Mouse (Mus musculus): Measurements from ENCODE around the gene Cma1. TPM values are rescaled to one million over a fixed set of nuclear protein-coding genes. Genes with fewer than 3 reads are reported as not detected.
"Not testable (repeated sequence)": the region's sequence is repeated elsewhere in the genome, so short reads cannot be mapped to it uniquely, and the experiment has no call there.

Gene Cma1
- total RNA-seq (2021), result 1 to 10 TPM in 1 of 2 experiments, under 1 TPM in 1; 0.48 to 1.2 TPM
- long read RNA-seq, experiment 1, result 0 reads
- long read RNA-seq, experiment 2, partial matches to known transcripts, result 0 of 2 reads
- long read RNA-seq, experiment 2, other reads (novel, unspliced or antisense), result 0 of 2 reads

DNA sequence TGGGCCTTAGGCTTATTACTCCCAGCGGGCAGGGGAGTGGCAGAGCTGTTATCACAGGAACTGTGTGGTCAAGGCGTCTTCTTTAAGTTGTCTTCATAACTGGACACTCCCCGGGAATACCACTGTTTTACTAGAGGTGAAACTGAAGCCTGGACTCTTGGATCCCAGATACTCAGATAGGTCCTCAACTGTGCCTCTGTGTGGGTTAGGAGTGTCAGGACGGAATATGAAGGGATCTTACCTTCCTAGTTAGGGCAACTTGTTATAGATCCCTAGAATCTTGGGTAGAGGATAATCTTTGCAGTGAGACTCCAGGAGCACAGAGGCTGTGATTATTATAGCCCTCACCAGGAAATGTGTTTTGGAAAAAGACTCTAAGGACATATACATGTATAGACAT lies at the start of gene Cma1:
Gene Cma1, minus strand, starts transcription at position 101 of the 400 bp plus-strand sequence.
- DNase-seq (ENCODE audit: low spot score in 2 of 2), result no peak

DNA sequence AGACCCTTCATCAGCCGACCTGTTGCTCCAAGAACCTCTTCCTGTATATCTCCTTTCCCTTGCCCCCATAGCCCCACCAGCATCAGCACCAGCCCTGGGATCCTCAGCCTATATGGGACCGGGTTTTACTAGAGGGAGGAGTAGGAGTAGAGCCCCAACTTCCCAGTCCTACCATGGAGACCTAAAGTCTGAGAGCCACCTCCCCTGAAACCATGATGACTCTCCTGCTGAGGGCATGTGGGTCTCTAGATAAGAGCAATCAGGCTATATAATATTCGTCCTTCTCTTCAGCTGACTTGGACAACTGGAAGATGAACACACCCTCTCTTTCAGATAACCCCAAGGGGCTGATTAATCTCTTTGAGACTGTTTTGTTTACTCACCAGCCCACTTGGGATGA lies 43.0 kb upstream of the Cma1 start:
- DNase-seq (ENCODE audit: low spot score in 2 of 2), result not testable (repeated sequence)

DNA sequence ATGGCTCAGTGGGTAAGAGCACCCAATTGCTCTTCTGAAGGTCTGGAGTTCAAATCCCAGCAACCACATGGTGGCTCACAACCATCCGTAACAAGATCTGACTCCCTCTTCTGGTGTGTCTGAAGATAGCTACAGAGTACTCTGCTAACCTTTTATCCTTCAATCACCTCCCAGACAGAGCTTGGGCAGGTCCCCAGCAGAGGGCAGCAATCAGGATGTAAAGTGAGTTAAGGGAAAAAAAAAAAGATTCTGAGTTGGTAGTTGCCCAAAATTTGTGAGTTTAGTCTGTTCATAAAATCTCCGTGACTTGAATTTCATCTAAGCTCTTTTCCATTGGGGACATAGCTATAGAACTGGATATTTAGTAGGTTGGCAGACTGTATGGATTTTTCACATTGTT lies 19.4 kb upstream of the Cma1 start:
- not testable (repeated sequence) for DNase-seq (ENCODE audit: low spot score in 2 of 2)

DNA sequence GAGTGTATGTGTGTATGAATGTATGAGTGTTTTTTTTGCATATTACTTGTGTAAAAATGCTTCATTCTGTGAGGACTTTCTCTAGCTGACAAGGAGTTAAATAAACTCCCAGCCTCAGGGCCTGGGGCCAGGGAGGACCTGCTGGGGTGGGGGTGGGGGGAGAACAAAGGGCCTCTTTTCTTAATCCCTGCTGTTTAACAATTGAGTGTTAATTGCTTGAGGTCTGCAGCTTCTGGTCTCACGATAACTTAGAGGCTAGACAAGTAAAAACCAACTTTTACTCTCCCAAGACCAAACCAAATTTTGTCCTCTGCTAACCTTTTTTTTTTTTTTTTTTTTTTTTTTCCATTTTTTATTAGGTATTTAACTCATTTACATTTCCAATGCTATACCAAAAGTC lies 18.8 kb upstream of the Cma1 start:
- DNase-seq (ENCODE audit: low spot score in 2 of 2), result no peak

DNA sequence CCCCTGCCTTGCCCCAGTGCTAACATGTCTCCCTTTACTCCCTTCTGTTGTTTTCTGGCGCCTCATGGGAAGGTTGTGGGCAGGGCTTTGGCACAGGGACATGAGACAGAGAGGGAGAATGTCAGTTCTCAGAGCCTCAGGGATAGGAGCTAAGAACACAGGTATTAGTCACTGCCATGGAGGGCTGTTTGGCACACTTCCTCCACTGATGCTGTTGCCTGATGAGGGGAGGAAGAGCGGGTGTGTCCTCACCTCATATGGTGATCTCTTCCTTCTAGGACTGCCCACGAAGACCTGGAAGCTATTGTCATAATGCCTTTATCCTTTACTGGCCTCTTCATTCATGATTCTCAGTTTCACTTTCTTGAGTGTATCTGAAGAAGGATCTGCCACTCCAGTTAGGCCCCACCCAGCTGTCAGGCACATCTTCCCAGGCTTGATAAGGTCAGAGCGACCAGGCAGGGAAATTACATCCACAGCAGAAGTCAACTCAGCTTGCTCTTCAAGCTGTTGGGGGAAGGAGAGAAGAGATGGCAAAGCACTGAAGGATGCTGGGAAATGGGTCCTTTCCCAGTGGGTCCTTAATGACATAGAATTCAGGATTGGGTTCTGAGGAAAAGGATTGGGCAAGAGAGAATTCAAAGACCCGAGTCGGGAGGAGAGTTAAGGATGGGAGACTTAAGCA lies 6.0 kb upstream of the Cma1 start, which contains the start of gene Cma2:
Gene Cma2, plus strand, starts transcription at position 635 of the 685 bp plus-strand sequence.
- DNase-seq (ENCODE audit: low spot score in 2 of 2), result no peak

DNA sequence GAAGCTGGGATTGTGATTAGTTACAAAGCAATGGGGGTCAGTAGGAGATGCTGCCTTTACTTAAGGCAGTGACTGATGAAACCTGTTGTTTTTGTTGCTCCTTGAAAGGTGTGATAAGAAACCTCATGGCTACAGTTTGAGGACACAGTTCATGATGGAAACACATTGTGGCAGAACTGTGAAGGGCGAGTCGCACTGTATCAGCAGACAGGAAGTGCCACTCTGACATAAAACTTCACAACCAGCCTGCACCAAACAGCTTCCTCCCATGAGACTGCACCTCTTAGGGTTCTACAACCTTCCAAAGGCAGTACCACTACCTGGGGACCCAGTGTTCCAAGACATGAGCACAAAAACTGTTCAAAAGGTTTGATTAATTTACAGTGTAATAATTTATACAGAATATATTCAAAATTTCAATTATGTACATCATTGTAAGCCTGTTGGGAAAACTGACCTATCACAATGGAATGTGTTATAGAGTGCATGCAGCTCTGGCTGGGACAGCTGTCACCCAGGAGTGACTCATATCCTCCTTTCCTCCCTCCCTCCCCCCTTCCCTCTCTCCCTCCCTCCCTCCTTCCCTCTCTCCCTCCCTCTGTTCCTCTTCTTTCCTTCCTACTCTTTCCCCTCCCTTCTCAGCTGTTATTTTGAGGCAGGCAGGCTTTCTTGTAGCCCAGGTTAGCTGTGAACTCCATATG lies 1.9 kb upstream of the Cma1 start:
- DNase-seq (ENCODE audit: low spot score in 2 of 2), result no peak

DNA sequence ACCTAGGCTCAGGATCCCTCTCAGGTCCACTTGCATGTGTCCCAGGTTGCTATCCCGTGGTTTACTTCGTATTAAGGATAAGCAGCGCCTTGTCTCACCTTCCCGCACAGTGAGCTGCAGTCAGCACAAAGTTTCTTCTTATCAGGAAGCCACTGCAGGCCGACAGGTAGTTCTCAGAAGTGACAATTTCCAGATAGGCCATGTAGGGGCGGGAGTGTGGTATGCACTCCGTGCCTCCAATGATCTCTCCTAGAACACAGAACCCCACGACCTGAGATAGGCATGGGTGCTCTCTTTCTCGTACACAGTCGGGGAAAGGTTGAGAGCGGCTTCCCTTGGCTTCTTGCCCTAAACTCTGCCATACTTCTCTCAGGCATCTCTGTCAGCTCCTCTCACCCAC lies 874 bp downstream of the Cma1 start:
- DNase-seq (ENCODE audit: low spot score in 2 of 2), result no peak

DNA sequence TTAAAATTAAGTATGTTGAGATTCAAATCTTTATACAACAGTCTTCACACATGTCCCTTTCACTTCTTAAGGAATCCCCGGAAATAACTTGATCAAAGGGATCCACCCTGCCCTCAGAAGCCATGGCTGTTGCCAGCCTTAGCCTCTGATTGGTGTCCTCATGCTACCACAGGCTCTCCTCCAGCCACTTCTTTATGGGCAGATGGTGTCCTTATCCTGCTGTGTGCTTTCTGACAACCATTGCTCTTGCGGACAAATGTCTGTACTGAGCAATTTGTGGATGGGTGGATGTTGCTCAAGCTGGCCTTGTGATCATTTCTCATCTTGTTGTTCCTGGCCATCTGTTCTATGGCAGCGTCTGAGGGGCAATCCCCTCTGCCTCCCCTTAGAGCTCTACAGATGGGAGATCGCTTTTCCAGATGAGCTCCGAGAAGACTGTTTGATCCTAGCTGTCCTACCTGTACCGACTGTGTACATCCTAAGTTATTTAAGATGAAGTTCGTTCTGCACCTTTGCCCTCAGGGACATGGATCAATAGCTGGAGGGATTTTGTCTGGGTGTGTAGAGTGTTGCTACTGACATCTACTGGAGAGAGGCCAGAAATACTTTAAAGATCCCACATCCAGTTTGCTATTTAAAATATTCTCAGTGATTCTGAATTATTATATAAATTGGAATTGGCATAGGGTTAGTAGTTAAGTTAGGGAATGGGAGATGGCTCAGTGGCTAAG lies 4.2 kb downstream of the Cma1 start:
- peak in 1 of 2 experiments; percentile 4 for DNase-seq (ENCODE audit: low spot score in 2 of 2)

DNA sequence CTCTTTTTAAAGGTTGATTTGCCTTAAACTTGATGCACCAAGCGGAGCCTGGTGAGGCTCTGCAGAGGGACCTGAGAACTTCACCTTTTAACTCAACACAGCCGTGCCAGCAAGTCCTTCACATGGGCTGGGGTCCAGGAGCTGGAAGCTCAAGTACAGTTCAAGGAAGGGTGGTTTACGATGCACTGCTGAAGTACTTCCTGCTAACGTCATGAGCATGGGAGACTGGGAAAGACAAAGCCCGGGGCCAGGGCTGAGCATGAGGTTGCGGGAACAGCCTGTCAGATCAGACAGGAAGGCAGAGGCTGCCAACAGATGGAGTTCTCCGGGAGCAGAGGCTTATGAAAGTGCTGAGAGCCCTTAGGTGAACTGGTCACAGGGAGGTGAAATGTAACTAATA lies 10.9 kb downstream of the Cma1 start:
- DNase-seq (ENCODE audit: low spot score in 2 of 2), result no peak

DNA sequence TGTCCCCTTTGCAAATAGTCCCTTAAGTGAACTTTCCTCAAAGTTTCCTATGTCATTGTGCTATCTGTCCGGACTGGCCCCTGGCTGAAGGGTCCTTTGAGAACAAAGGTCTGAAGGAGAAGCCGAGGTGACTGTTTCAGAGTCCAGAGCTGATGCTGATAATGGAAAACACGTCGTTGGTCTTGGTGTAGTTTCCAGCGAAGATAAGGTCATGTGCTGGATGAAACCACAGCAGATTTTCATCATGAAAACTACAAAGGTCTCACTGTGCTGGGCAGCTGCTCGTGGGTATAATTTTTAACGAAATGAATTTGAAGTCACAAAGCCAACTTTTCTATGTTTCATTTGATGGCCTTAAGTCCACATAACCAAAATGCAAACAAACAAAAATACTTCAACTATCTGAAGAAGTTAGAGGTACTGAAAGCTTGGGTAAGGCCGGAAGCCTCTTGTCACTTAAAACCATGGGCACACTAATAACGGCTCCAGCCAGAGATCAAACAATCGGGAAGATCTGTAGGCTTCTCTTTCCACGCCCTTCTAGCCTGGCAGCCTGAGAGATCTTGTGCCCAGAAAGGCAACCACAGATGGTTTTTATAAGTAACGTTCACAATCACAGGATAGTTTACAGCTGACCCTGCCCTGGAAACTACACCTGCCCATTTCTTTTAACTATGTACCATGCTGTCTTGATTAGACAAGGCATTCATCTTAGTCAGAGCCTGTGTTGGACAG lies 15.0 kb downstream of the Cma1 start:
- DNase-seq (ENCODE audit: low spot score in 2 of 2), result no peak

DNA sequence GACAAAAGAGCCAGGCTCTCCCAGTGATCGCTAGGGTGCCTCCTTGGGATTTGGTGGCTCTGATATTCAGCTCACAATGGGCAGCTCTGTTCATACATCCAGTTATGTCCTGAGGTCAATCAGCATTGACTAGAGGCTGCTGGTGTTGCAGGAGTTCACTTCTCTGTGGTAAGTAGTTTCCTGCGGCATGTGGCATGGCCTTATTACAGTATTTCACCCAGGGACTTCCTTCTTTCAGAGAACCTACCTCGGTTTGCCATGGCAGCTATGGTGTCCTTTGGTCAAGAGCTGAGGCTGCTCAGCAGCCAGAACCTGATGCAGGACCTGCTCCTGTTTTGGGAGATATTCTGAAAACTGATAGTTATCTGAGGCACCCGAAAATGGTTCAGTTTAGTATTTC lies 17.6 kb downstream of the Cma1 start:
- DNase-seq (ENCODE audit: low spot score in 2 of 2), result no peak

DNA sequence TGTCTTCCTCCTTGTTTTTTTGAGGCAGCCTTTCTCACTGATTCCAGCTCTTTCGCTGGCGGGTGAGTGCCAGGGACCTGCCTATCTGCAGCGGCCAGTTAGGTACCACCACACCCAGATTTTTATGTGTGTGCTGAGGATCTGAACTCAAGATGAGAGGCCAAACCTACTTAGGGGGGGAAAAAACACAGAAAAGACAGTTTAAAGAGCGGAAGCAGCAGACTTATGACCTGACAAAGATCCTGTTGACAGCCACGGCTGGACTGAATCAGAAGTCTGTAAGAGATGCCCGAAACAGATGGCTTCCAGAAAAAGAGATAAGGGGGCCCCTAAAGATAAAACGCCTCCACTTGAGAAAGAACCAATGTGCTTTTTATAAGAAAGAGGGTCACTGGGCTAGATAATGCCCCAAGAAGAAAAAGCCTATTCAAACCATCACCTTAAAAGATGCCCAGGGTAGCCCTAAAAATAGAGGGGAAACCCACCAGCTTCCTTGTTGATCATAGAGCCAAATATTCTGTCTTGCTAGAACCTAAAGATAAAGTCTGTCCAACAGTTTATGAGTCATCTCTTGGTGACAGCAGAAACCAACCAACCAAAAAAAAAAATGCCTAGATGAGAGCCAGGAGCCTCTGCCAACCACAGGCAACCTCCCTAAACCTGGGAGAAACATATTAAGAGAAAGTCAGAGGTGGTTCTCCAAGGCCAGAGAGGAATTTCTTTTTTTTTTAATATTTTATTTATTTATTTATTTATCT lies 21.8 kb downstream of the Cma1 start:
- DNase-seq (ENCODE audit: low spot score in 2 of 2), result no peak

DNA sequence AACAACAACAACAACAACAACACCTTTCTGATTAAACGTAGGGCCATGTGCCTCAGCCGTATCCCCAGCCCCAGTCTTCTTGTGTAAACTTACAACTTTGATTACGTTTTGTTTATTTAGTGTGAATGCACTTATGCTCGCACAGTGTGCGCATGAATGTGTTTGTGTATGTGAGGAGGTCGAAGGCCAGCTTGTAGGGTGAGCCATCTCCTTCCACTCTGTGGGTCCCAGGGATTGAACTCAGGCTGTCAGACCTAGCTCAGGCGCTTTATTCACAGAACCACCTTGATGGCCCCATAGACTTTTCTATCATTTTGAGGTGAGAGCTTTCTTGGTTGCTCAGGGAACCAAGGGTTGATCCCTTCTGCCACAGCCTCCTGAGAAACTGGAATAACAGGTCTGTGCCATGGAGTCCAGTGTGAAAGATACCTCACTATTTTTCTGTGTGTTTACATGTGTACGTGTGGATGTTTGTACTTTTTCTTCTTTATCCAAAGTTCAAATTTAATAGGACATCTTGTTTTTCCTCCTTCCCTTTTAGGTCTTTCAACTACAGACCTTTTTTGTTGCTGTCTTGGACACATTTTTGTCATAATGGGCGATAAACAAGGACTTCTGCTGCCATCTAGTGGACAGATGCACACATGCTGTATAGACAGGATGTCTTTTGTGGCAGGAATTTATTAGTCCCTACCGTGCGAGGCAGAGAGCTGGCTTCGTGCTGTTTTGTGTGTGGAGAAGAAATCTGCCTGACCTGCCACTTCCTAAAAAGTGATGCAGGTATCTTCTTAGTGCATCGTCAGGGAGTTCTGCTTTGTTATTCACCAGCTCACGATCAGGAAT lies 26.0 kb downstream of the Cma1 start:
- DNase-seq (ENCODE audit: low spot score in 2 of 2), result peak; percentile 71 to 90

DNA sequence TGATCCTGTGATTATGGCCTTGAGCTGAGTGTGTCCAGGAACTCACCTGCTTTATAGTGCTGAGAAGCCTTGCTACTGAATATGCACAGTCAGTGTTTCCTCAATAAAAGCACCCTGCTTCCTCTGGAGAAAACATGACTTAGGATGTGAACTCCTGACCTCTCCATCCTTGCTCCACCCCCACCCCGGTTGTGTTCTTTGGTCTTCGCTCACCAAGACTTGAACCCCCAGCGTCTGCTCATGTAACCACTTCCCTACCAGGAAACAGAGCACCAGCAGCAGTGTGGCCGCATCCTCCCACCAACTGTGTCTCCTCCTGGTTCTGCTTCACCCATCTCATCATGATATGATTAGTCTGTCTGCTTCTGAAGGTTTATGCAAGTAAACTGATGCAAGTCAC lies 31.1 kb downstream of the Cma1 start:
- no peak for DNase-seq (ENCODE audit: low spot score in 2 of 2)

DNA sequence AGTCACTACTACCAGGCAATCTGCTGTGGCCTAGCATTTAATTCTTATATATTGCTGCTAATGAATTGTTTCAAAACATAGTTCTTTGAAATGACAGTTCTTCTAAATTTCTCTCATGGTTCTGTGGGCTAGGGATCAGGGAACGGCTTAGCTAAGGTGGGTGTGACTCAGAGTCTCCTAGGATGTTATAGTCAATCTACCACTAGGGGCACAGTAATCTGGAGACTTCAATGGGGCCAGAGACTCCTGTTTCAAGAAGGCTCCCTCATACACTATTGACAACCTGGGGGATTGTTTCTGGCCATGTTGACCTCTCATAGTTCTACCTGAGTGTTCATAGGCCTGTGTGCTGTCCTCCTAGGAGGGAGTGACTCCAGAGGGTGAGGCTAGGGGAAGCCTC lies 39.0 kb downstream of the Cma1 start:
- DNase-seq (ENCODE audit: low spot score in 2 of 2), result no peak

DNA sequence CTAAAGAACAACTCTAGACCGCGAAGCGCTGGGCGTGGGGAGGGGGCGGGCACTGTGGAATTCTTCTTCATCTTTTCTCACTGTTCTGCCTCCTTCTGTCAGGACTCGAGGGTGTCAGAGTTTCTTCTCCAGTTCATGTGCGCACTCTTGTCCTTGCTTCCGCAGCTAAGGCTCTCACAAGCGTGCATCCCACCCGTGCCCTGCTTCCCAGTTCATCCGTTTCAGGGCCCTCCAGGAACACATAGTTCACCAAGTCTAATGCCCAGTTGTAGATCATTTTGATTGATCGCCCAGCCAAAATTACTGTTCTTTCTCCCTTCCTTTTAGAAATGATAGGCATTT lies 44.1 kb downstream of the Cma1 start:
- DNase-seq (ENCODE audit: low spot score in 2 of 2), result no peak

DNA sequence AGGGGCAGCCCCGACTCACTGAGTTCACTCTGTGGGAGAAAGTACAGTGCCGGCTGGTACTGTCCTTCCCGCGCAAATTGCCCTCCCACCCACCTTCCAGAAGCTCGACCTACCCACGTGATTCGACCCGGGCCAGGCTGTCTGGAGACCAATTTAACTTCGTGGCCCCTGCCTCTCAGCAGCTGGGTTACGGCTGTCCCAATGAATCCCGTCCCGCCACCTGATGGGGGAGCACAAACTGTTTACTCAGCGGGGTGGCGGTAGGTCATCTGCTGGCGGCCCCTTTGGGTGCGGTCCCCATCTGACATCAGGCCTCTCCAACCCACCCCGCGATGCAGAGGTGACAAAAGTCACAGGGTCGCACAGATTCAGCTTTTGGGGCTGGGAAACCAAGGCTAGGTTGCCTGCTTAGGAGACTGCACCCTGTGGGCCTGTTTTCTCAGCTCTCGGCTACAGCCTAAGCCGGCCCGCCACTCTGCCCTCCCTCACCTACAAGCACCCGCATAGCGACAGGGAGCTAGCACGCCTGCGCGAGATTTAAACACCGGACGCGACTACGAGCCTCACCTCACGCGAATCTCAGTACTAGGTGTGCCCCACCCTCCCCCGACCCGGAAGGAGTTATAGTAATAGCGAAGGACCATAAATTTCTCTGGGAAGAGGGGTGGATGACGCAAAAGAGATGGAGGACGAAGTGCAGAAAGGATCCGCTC lies 44.6 kb downstream of the Cma1 start, which contains the start of gene Sdr39u1:
Gene Sdr39u1, minus strand, starts transcription at position 593 of the 713 bp plus-strand sequence.
- DNase-seq (ENCODE audit: low spot score in 2 of 2), result peak; percentile 78 to 88

DNA sequence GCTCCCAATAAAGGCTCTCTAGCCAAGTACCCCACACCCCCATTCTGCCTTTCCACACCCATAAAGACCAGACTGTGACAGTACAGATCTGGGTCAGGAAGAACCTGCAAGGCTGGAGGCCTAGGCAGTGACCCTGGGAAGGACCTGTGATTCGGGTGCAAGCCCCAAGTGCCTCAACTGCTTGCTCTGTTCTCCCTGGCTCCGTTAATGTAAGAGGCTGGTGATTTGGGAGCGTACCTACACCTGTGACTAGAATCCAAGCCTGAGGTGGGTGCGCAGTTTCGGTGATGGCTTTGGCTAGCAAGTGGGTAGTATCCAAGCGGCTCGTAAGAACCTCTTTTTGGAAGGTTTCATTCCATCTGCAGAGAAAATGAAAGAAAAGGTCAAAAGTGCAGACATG lies 45.5 kb downstream of the Cma1 start:
- no peak for DNase-seq (ENCODE audit: low spot score in 2 of 2)

DNA sequence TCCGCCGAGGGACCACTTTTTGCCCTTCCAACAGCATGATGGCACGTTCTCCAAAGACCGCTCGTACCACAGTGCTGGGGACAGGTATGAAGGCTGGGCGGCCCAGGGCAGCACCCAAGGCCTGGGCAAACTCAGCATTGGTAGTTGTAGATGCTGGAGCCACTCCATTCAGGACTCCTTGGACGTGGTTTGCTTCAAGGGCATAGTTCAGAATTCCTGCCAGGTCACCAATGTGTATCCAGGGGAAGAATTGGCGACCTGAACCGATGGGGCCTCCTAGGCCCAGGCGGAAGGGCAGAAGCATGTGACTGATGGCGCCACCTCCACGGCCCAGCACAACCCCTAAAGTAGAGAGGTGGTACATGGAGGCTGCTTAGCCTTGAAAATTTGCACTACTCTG lies 46.8 kb downstream of the Cma1 start:
- DNase-seq (ENCODE audit: low spot score in 2 of 2), result no peak
